Mouse (Mus musculus) cerebellum, postnatal 10 days (tissue): ENCODE measurements around the gene Vps4a.
"Not testable (repeated sequence)": the region's sequence is repeated elsewhere in the genome, so short reads cannot be mapped to it uniquely, and the experiment has no call there.

Experiments
- DNase-seq, 2 experiments: peaks; one replicate each; pipeline ENCODE4 v3.0.0; 2021; ENCODE audit warnings: mixed read lengths in 2 of 2

Gene Vps4a

DNA sequence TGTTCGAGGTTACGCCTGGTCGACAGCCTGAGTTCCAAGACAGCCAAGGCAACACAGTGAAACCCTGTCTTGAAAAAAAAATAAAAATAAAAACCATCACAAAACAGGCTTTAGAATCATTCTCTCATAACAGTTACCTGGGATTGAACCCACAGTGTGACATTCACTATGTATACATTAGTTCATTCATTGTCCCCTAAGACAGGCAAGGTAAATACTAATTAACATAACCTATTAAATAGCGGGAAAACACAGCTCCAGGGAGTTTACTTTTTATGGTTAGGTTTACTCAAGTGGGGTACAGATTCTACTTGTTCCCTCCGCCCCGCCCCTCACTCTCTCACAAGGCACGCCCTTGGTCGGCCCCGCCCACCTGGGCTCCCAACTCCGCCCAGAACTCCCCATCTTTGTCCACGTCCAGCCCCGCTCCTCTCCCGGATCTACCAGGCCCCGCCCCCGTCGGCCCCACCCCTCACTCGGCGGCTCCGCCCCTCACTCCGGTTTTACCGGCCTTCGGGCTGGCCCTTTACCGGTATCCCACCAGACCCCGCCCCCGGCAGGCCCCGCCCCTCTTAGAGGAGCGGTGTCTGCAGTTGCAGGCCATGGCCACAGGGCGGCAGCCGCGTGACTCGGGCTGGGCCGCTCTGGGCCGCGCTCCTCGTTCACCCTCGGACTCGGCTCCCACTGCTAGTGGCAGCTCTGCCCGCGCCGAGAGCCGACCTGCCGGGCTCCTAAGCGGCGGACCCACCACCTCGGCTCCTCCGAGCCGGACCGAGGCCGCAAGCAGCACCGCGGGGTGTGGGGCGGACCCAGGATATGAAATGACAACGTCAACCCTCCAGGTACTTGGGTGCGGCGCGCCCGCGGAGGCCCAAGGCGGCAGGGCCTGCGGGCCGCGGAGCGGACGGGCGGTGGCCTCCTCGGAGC, at the start of gene Vps4a:
Gene Vps4a (plus strand): TSS at position 573 of the 927 bp plus-strand sequence.
- peak; percentile 99 for DNase-seq

GRCm38 (mm10) chr8:106985404-106985821, 45.6 kb upstream of the Vps4a start:
- DNase-seq = no peak

DNA sequence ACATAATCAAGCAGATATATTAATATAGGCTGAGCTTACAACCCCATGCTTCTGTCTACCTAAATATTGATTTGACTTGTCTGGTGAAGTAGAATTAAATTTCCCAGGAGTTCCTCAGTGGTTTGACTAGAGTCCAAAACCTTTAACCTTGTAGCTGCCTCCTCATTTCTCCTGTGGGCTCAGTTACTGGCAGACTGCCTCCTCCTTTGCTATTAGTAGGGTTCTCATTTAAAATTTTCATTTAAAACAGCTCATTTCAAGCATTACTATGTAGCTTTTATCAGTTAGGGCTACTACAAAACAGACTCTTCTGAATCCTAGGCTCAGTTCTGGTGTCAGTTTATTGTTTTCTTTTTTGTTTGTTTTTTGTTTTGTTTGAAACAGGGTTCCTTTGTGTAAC, 45.1 kb upstream of the Vps4a start:
- DNase-seq = no peak

DNA sequence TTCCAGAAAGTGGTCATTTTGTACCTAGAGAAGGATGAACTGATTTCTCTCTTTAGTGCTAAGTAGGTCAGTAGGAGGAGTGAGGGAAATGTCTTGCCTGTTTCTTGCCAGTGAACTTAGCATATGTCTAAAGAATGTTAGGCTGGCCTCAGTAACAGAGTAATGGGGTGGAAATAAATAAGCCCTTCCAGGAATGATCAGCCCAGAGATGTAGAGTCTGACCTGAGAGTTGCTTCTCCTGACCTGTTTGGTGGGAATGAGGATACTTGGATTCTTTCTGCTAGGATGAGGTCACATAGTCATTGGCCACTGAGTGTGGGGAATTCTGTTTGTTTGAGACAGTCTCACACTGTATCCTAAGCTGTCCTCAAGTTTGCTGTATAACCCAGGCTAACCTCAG, 43.5 kb upstream of the Vps4a start:
- no peak for DNase-seq

- no peak for DNase-seq
These were observed 39.6 kb upstream of the Vps4a start for GRCm38 (mm10) chr8:106991393-106991792.

DNA sequence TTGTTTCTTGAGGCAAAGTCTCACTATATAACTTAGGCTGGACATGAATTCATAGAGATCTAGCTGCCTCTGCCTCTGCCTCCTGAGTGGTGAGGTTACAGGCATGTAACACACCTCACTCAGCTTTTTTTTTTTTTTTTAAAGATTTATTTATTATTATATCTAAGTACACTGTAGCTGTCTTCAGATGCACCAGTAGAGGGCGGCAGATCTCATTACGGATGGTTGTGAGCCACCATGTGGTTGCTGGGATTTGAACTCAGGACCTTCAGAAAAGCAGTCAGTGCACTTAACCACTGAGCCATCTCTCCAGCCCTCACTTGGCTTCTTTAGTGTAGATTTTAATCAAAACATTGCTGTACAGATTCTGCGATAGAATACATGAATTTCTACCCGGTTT, 34.7 kb upstream of the Vps4a start:
- DNase-seq = peak in 1 of 2 experiments; percentile 15

GRCm38 (mm10) chr8:106997416-106997815, 33.6 kb upstream of the Vps4a start:
- DNase-seq = no peak

GRCm38 (mm10) chr8:106999068-106999467, 32.0 kb upstream of the Vps4a start:
- peak; percentile 57 to 60 for DNase-seq

DNA sequence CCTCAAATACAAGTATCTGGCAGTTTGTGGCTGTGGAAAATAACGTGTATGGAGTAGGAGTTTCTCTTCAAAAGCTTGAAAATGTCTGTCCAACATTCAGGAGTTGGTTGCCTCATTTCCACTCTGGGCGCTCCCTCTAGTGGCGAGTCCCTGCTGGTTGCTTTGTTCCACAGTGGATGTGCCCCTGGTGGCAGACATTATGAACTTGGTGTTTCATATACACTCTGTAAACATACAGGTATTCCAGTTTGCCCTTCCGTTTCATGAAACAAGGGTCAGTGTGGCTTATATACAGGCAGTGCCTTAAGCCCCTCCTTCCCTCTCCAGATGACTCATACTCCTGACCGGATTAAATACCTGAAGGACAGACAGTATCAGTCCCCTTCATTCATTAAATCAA, 28.5 kb upstream of the Vps4a start:
- DNase-seq = peak; percentile 96 to 97

- no peak for DNase-seq
These were observed 23.2 kb upstream of the Vps4a start for GRCm38 (mm10) chr8:107007795-107008194.

- no peak for DNase-seq
These were observed 18.4 kb upstream of the Vps4a start for GRCm38 (mm10) chr8:107012666-107013065.

- DNase-seq = no peak
These were observed 16.1 kb upstream of the Vps4a start for GRCm38 (mm10) chr8:107014915-107015314.

GRCm38 (mm10) chr8:107023479-107023878, 7.5 kb upstream of the Vps4a start:
- no peak for DNase-seq

DNA sequence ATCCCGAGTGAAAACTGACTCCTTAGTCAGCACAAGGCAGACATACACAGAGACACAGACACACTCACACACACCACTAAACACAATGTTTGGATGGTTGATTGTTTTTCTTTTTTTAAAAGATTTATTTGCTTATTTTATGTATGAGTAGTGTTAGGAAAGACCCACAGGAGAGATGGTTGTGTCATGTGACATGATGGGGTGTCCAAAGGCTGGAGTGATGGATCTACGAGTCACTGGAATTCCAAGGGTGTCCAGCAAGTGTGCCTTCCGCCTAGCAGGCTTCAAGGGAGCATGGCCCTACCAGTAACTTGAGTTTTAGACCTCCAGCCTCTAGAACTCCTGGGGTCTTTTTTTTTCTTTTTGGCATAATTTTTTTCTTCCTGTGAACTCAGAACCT, 1.7 kb upstream of the Vps4a start:
- no peak for DNase-seq

DNA sequence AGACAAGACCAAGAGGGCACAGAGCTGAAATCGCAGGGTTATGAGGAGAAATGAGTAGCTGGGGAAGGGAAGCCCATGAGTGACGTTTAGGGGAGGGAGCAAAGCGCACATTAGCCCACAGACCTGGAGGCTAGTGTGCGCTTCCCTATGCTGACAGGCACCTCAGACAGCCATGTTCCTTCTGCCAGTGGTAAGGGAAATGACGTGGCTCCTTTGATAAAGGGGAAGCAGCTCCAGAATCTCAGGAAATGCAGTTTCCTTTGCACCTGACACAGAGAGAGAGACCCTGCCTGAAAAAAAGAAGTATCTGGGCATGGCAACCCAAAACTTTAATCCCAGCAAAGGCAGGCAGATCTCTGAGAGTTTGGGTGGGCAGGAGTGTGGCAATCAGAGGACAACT, 964 bp upstream of the Vps4a start:
- no peak for DNase-seq

DNA sequence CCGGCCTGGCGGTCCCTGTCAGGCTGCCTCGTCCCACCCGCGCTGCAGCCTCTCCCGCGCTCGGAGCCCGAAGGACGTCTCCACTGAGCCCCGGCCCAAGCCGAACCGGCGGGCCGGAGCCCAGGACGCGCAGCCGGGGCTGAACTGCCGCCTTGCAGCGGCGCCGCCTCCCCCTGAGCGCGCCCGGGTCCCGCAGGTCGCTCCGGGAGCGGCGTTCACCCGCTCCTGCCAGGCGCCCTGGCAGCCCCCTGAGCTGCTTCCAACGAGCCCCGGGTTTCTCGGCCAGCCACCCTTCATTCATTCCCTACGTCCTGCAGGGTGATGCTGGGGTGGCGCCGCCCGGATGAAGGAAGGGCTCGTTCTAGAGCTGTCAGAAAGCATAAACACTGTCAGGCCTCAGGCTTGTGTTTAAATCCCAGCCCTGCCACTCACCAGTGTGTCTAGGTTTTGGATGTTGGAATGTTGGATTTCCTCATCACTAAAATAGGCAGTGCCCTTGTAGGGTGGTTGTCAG, 612 bp downstream of the Vps4a start:
- peak in 1 of 2 experiments; percentile 46 for DNase-seq

- not testable (repeated sequence) for DNase-seq
These were observed 2.6 kb downstream of the Vps4a start for GRCm38 (mm10) chr8:107033609-107034008.

- DNase-seq = peak; percentile 56 to 68
These were observed 4.6 kb downstream of the Vps4a start for GRCm38 (mm10) chr8:107035641-107036040.

GRCm38 (mm10) chr8:107036626-107037025, 5.6 kb downstream of the Vps4a start:
- no peak for DNase-seq

- DNase-seq = no peak
These were observed 9.6 kb downstream of the Vps4a start for GRCm38 (mm10) chr8:107040632-107041031.

DNA sequence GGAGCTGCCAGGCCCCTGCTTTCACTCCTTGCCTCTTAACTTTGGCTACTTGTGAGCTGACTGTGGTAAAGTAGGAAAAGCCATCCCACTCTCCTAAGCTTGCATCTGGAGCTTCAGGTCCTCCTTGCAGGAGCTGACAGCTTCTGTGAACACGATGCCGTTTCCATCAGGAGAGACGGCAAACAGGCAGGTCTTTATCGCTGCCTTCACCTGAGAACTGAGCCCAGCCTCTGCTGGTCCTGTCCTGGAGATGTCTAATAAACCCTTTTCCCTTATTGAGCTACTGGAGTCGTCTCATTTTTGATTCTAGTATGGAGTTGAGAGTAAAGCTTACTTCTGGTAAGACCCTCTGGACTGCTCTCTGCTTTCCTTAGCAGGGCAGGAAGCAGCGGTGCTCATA, 14.5 kb downstream of the Vps4a start:
- no peak for DNase-seq

DNA sequence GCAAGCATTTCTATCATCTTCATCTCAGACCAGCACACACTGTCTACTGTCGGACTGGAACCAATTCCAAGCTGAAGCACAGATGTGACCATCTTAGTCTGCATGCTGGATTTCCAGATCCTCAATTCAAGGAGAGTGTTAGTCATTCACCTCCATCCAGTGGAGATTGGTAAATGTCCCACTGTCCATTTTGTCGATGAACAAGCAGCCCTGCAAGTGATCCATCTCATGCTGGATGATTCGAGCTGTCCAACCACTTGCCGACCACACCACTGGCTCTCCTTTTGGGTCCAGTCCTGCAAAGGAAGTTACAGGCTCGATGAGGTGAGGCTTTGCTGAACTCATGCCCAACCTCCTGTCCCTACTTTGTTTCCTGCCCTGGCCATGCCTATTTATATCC, 16.0 kb downstream of the Vps4a start:
- no peak for DNase-seq

GRCm38 (mm10) chr8:107048061-107048941, 17.3 kb downstream of the Vps4a start, which contains the start of gene Pdf:
Gene Pdf (minus strand): TSS chr8:107048614.
- DNase-seq = peak; percentile 88 to 90
